Mouse (Mus musculus) erythroblast, adult 5-6 weeks (primary cell): ENCODE measurements around the gene Hes6. TPM values are rescaled to one million over a fixed set of nuclear protein-coding genes. Genes with fewer than 3 reads are reported as not detected.

Experiments
- ATAC-seq: replicated peaks from 2 replicates; pipeline ENCODE4 v1.8.0; 2016; ENCODE audit warnings: moderate number of reproducible peaks, mild to moderate bottlenecking, moderate TSS enrichment, inconsistent platforms; ENCODE audit not compliant: poor library complexity, low FRiP score, severe bottlenecking
- total RNA-seq, 2 experiments: library from RNA; stranded (forward) in 1 of 2; stranded (reverse) in 1 of 2; fragments of 150-400 nt in 1 of 2; fragments of 200-764, 138-1000 nt in 1 of 2; gene quantifications; 2 replicates each; pipeline versions ENCODE4 v1.2.3 to v1.2.4; 2015 to 2017; ENCODE audit warnings: low replicate concordance in 2 of 2

Hes6 gene
- total RNA-seq (2015; ENCODE audit: low replicate concordance) (2.5 and 4.8 TPM in 2 replicates), total RNA-seq (2017; ENCODE audit: low replicate concordance) (4.2 and 5.0 TPM in 2 replicates)

- no peak for ATAC-seq
Observed at GRCm38 (mm10) chr1:91413898-91414594, at the start of gene Hes6. Gene Hes6, minus strand, starts transcription at chr1:91414038.

- no peak for ATAC-seq
Observed at GRCm38 (mm10) chr1:91463336-91463995, 49.6 kb upstream of the Hes6 start.

- ATAC-seq = no peak
Observed at GRCm38 (mm10) chr1:91460564-91460963, 46.7 kb upstream of the Hes6 start.

GRCm38 (mm10) chr1:91460069-91460468 is 46.2 kb upstream of the Hes6 start:
- ATAC-seq = no peak

GRCm38 (mm10) chr1:91459059-91459809 is 45.4 kb upstream of the Hes6 start, which contains the start of gene Per2:
Gene Per2, minus strand, starts transcription at chr1:91459324.
- ATAC-seq = peak; percentile 96

GRCm38 (mm10) chr1:91458223-91458861 is 44.5 kb upstream of the Hes6 start:
- ATAC-seq = no peak

- ATAC-seq = no peak
Observed at GRCm38 (mm10) chr1:91457698-91458097, 43.9 kb upstream of the Hes6 start.

GRCm38 (mm10) chr1:91457116-91457515 is 43.3 kb upstream of the Hes6 start:
- ATAC-seq = no peak

GRCm38 (mm10) chr1:91456301-91456801 is 42.5 kb upstream of the Hes6 start:
- ATAC-seq = no peak

- ATAC-seq = no peak
Observed at GRCm38 (mm10) chr1:91455661-91456161, 41.9 kb upstream of the Hes6 start.

GRCm38 (mm10) chr1:91454927-91455326 is 41.1 kb upstream of the Hes6 start:
- no peak for ATAC-seq

- 0 out of 2 replicates have a peak, but pooled peaks have one; percentile 0 for ATAC-seq
Observed at GRCm38 (mm10) chr1:91454366-91454765, 40.5 kb upstream of the Hes6 start.

GRCm38 (mm10) chr1:91453932-91454331 is 40.1 kb upstream of the Hes6 start:
- ATAC-seq = peak; percentile 44

- no peak for ATAC-seq
Observed at GRCm38 (mm10) chr1:91451547-91452084, 37.8 kb upstream of the Hes6 start.

GRCm38 (mm10) chr1:91450851-91451250 is 37.0 kb upstream of the Hes6 start:
- ATAC-seq = no peak

- no peak for ATAC-seq
Observed at GRCm38 (mm10) chr1:91448688-91449087, 34.9 kb upstream of the Hes6 start.

GRCm38 (mm10) chr1:91446511-91446910 is 32.7 kb upstream of the Hes6 start:
- ATAC-seq = no peak

GRCm38 (mm10) chr1:91446060-91446459 is 32.2 kb upstream of the Hes6 start:
- ATAC-seq = no peak
